Mouse (Mus musculus) thymus, postnatal 36 days (tissue): ENCODE data around the gene Psg29.

ENCODE experiments used
- DNase-seq, 2 experiments: peaks; one replicate each; pipeline ENCODE4 v3.0.0; 2022; ENCODE audit warnings: mixed read lengths in 2 of 2

Psg29 gene

DNA sequence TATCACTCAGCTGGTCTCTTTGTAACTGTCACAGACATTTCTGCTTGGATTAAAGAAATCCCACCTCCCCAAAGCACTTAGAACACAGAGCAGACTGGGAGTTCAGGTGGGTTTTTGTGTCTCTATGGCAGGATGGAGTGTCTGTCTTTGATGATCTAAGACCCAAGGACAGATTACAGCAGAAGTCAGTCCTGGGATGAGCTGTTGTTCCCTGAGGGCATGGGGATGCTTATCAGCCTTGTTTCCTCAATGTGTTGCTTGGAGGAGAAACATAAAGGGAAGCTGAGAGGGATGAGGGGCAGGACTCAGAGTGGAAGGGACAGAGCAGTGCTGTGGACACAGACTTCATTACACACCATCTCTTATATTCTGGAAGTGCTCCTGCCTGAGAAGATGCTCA, at the start of gene Psg29:
Gene Psg29 (plus strand): TSS at position 301 of the 400 bp plus-strand sequence.
- DNase-seq = no peak

DNA sequence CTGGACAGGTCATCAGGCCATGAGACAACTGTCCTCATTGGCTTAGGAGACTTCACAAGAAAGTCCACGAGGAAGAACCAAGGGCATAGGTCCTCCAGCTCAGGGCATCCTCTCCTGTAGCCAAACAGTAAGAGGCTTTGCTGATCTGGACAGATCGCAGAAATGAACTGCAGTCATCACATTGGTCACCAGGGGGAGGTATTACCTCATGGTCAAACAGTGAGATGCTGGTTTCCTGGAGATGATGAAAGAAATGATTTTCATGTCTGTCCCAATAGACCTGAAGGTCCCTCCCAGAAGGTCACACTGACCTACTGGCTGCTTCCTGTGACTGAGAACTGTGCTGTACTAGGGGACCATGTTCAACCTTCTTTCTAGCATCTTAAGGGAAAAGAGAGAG, 47.6 kb upstream of the Psg29 start:
- peak; percentile 16 to 25 for DNase-seq

DNA sequence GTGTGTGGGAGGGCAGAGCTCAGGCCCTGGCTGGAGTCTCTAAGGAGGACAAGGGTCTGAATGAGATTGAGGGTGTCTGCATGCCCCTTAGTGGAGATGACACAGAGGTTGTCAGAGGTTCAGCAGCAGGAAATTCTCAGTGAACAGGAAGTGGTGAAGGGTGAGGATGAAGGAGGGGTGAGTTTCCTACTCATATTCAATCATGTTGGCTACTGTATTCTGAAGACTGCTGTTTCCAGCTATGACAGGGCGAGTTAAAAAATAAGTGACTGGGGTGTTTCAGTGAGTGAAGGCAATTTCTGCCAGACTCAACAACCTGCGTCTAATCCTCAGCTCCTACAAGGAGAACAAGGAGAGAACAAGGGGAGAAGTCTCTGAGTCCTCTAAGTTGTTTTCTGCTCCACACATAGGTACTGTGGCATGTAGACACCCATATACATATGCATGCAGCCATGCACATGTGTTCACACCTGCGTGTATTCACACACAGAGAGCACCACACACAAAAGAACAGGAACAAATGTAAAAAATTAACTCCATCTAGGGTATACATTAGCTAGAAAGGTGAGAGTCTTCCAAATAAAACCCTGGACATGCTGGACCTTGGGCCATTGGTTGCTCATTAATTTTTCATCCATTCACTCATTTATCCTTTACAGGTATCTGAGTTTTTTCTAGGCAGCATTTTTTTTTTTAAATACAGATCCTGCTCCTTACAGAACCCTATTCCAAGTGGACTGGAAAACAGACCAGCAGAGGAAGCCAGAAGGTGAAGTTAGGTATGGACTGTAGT, 46.2 kb upstream of the Psg29 start:
- no peak for DNase-seq

DNA sequence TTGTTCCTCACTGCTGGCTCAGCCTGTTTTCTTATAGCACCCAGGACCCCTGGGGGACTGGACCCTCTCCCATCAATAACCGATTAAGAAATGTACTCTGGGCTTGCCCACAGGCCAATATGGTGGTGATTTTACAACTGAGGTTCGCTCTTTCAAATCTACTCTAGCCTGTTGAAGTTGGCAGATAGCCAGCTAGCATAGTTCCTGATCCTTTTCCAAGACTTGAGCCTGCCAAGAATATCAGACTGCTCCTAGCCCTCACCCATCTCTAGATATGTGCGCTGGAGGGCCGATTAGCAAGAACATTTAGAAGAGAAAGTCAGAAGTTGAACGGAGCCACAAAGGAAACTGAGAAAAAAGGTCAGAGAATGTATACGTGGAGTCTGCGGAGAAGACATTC, 44.3 kb upstream of the Psg29 start:
- no peak for DNase-seq

DNA sequence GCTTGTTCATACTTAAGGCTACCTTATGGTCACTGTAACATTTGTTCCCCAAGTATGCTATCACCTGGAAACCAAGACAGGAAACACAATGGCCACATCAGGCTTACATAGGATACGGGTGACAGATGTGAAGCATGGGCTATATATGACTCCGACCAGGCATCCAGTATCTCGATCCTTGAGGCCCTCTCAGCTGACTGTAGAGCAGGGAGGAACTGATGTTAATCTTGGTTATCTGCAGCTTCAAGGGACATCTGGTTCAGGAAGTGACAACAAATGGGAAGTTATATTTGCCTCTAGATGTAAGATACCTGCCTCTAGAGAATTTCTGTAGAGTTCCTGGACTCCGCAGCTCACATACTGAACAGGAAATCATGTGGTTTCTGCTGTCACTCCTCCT, 31.4 kb upstream of the Psg29 start:
- DNase-seq = no peak

DNA sequence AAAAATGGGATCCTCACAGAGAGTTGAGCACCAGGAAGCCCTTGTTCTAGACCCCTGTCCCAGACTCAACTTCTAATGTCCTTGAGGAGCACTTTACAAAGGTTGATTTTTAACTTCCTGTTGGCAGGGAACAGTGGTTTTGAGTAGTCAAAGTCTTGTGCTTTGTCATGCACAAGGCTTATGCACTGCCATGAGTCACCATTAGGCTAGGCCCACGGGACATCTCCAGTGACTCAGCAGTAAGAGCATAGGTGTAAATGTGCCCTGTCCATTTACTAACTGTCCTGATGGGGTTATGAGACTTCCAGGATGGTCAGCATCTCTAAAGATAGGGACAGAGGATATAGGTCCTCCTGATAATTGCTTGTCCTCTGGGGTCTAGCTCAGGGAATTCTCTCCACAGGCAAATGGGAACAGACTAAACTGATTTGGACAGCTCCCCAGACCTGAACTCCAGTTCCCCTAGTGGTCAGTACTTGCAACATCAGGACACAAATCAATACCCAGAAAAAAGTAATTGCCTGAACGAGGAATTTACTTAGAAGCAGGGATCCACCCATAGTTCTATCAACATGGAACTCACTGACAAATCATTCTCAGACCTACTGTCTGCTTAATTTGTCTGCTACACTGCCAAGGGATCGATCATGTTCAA, 2.4 kb downstream of the Psg29 start:
- no peak for DNase-seq
